Mouse (Mus musculus) neural tube, embryonic 13.5 days (tissue): ENCODE data around the gene Aox2. TPM values are rescaled to one million over a fixed set of nuclear protein-coding genes. Genes with fewer than 3 reads are reported as not detected.

ENCODE experiments used
- ATAC-seq: fragments of 200-750 bp; cut with Nextera tagmentation; 2 replicates; pipeline ENCODE4 v1.8.0; 2017; ENCODE audit warnings: low read depth, mild to moderate bottlenecking, moderate TSS enrichment, moderate library complexity
- H3K27ac ChIP-seq: fragments of 300-500 bp; sonication (generic); replicated peaks from 2 replicates; pipeline ENCODE4 v1.5.1; 2015; ENCODE audit warnings: moderate library complexity, mild to moderate bottlenecking, inconsistent platforms
- H3K27me3 ChIP-seq: fragments of 300-500 bp; sonication (generic); 2 replicates; pipeline ENCODE4 v1.6.1; 2015; ENCODE audit warnings: mild to moderate bottlenecking, inconsistent platforms
- H3K36me3 ChIP-seq: fragments of 300-500 bp; sonication (generic); 2 replicates; pipeline ENCODE4 v1.6.1; 2015; ENCODE audit warnings: mild to moderate bottlenecking, inconsistent platforms
- H3K4me1 ChIP-seq: fragments of 300-500 bp; sonication (generic); replicated peaks from 2 replicates; pipeline ENCODE4 v1.6.1; 2015; ENCODE audit warnings: inconsistent platforms
- H3K4me2 ChIP-seq: fragments of 300-500 bp; sonication (generic); 2 replicates; pipeline ENCODE4 v1.6.1; 2015; ENCODE audit warnings: inconsistent platforms, mild to moderate bottlenecking, moderate library complexity
- H3K4me3 ChIP-seq: fragments of 300-500 bp; sonication (generic); 2 replicates; pipeline ENCODE4 v1.5.1; 2015; ENCODE audit warnings: mild to moderate bottlenecking, inconsistent platforms
- H3K9ac ChIP-seq: fragments of 300-500 bp; sonication (generic); 2 replicates; pipeline ENCODE4 v1.6.1; 2015; ENCODE audit warnings: moderate library complexity, mild to moderate bottlenecking, inconsistent platforms
- H3K9me3 ChIP-seq: fragments of 300-500 bp; sonication (generic); 2 replicates; pipeline ENCODE4 v1.6.1; 2016; ENCODE audit warnings: inconsistent platforms
- WGBS: fragments of 180-500 bp; shearing (Covaris S2); methylation state at CpG from one replicate; pipeline ENCODE4 v1.1.7; 2015; 5-methylcytosine and 5-hydroxymethylcytosine counted together
- polyA plus RNA-seq: library from polyadenylated mRNA; unstranded; fragments of >200 nt; fragmentation: Nextera tagmentation; extraction: Ambion mirVana; gene quantifications from 2 replicates; pipeline ENCODE4 v1.2.1, GENCODE M21; 2015

Gene Aox2
- polyA plus RNA-seq = 0.03 TPM in 1 of 2 replicates, not detected in the other

DNA sequence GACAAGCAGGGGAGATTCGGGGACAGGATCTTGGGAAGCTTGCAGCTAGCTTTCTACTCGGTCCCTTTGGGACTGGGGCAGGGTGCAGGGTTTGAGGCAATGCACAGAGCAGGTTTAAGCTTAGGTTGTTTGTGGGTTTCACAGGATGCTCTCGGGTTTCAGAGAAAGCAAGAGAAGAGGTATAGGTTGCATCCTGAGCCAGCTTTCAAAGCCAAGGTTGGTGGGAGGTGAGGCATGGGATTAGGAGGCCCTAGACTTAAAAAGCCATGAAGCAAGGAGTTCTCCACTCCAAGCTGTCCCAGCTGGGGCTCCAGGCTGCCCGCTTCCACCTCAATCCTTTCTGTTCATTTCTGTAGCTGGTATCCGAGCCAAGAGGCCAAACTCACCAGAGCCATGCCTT, at the start of gene Aox2:
Gene Aox2, plus strand, starts transcription at position 301 of the 400 bp plus-strand sequence.
- WGBS = 69% methylated on average over 5 of the region's 5 CpGs
- Histone ChIP-seq H3K4me1 (no peaks in the 10 kb centered on the region), H3K9ac (no peak within 1 kb of the TSS), H3K36me3 (no peaks in the 10 kb centered on the region), H3K27ac (no peak within 1 kb of the TSS), H3K9me3 (no peaks in the 10 kb centered on the region), H3K4me3 (no peak within 1 kb of the TSS), H3K27me3 (no peaks in the 10 kb centered on the region), H3K4me2 (no peak within 1 kb of the TSS)
- ATAC-seq = no peak

- H3K36me3 ChIP-seq = no peaks in the 10 kb centered on the region
- no peak overlapping the region for H3K4me3 ChIP-seq
- no peaks in the 10 kb centered on the region for H3K4me1 ChIP-seq
- no peak overlapping the region for H3K27ac ChIP-seq
- ATAC-seq = no peak
- H3K27me3 ChIP-seq = no peaks in the 10 kb centered on the region
- H3K9ac ChIP-seq = no peak overlapping the region
- H3K4me2 ChIP-seq = no peak overlapping the region
- H3K9me3 ChIP-seq = no peaks in the 10 kb centered on the region
These were observed 49.2 kb upstream of the Aox2 start for GRCm38 (mm10) chr1:58228916-58229315.

GRCm38 (mm10) chr1:58229774-58230173, 48.4 kb upstream of the Aox2 start:
- H3K27me3 ChIP-seq = no peaks in the 10 kb centered on the region
- no peak overlapping the region for H3K9ac ChIP-seq
- no peak overlapping the region for H3K27ac ChIP-seq
- no peak for ATAC-seq
- H3K36me3 ChIP-seq = no peaks in the 10 kb centered on the region
- H3K4me1 ChIP-seq = no peaks in the 10 kb centered on the region
- H3K4me3 ChIP-seq = no peak overlapping the region
- no peaks in the 10 kb centered on the region for H3K9me3 ChIP-seq
- no peak overlapping the region for H3K4me2 ChIP-seq
- 96% methylated on average over 4 of the region's 4 CpGs for WGBS

- H3K27me3 ChIP-seq = no peaks in the 10 kb centered on the region
- no peaks in the 10 kb centered on the region for H3K36me3 ChIP-seq
- H3K4me2 ChIP-seq = no peak overlapping the region
- no peak overlapping the region for H3K4me3 ChIP-seq
- ATAC-seq = no peak
- WGBS = 49% methylated on average over 5 of the region's 5 CpGs
- H3K9ac ChIP-seq = no peak overlapping the region
- H3K9me3 ChIP-seq = no peaks in the 10 kb centered on the region
- H3K4me1 ChIP-seq = no peaks in the 10 kb centered on the region
- no peak overlapping the region for H3K27ac ChIP-seq
These were observed 47.6 kb upstream of the Aox2 start for GRCm38 (mm10) chr1:58230542-58230941.

DNA sequence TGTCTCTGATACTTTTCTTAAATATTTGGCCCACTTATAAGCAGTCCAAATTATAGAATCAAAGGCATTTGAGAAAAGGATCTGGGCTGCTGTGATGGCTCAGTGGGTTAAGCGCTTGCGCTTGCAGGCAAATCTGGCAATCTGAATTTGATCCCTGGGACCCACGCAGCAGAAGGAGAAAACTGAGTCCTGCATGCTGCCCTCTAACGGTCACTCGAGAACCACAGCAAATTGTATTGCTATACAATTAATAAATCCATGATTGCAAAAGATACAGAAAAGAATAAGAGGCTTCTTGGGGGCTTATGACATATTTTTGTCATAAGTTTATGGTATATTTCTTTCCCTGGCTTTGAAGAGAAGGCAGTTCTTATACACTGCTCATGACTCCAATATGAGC, 42.7 kb upstream of the Aox2 start:
- WGBS = 56% methylated on average over 5 of the region's 5 CpGs
- no peaks in the 10 kb centered on the region for H3K27me3 ChIP-seq
- ATAC-seq = no peak
- no peak overlapping the region for H3K4me2 ChIP-seq
- no peaks in the 10 kb centered on the region for H3K4me1 ChIP-seq
- H3K36me3 ChIP-seq = no peaks in the 10 kb centered on the region
- no peak overlapping the region for H3K9ac ChIP-seq
- H3K27ac ChIP-seq = no peak overlapping the region
- no peak overlapping the region for H3K4me3 ChIP-seq
- H3K9me3 ChIP-seq = no peaks in the 10 kb centered on the region

- Histone ChIP-seq H3K27me3 (no peaks in the 10 kb centered on the region), H3K27ac (no peak overlapping the region), H3K4me2 (no peak overlapping the region), H3K4me1 (no peaks in the 10 kb centered on the region), H3K9ac (no peak overlapping the region), H3K9me3 (no peaks in the 10 kb centered on the region), H3K36me3 (no peaks in the 10 kb centered on the region), H3K4me3 (no peak overlapping the region)
- ATAC-seq = no peak
- 85% methylated on average over 4 of the region's 4 CpGs for WGBS
These were observed 40.4 kb upstream of the Aox2 start for GRCm38 (mm10) chr1:58237527-58238299.

GRCm38 (mm10) chr1:58238440-58238839, 39.7 kb upstream of the Aox2 start:
- Histone ChIP-seq H3K4me2 (no peak overlapping the region), H3K9ac (no peak overlapping the region), H3K27ac (no peak overlapping the region), H3K4me3 (no peak overlapping the region), H3K36me3 (no peaks in the 10 kb centered on the region), H3K9me3 (no peaks in the 10 kb centered on the region), H3K4me1 (no peaks in the 10 kb centered on the region), H3K27me3 (no peaks in the 10 kb centered on the region)
- ATAC-seq = no peak
- 91% methylated on average over 5 of the region's 5 CpGs for WGBS

DNA sequence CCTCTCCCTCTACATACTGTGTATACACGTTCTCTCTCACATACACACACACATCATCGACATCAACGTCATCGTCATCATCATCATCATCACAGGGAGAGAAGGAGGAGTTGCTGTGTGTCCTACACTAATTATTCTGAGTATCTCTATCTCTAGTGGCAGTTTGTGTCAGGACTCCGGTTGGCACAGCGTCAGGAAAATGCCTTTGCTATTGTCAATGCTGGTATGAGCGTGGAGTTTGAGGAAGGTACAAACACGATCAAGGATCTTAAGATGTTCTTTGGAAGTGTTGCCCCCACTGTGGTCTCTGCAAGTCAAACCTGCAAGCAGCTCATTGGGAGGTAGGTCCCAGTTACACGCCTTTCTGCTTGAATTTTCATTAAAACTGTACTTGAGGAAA, 39.2 kb upstream of the Aox2 start:
- ATAC-seq = no peak
- WGBS = 94% methylated on average over 9 of the region's 9 CpGs
- H3K9ac ChIP-seq = no peak overlapping the region

DNA sequence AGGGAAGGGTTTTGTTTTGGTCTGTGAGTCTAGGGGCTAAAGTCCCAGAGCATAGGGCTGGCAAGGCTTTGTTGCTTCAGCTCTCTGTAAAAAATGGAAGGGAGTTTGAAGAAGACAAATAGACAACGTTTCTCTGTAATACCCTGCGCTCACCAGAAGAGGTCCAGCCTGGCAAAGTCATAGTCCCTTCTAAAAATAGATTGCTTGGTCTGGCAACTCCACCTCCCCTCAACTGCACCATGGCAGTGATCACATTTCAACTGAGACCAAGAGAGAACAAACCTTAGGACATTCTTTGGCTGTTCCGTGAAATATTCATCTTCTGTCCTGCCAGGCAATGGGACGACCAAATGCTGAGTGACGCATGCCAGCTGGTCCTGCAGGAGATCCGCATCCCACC, 37.8 kb upstream of the Aox2 start:
- WGBS = 78% methylated on average over 6 of the region's 6 CpGs
- Histone ChIP-seq H3K9ac (no peak overlapping the region), H3K4me1 (no peaks in the 10 kb centered on the region), H3K4me3 (no peak overlapping the region), H3K4me2 (no peak overlapping the region), H3K9me3 (no peaks in the 10 kb centered on the region), H3K27ac (no peak overlapping the region), H3K27me3 (no peaks in the 10 kb centered on the region), H3K36me3 (no peaks in the 10 kb centered on the region)
- no peak for ATAC-seq

More for the DNA sequence above, 39.2 kb upstream of the Aox2 start:
- Histone ChIP-seq H3K4me2 (no peak overlapping the region), H3K4me3 (no peak overlapping the region), H3K36me3 (no peaks in the 10 kb centered on the region), H3K27me3 (no peaks in the 10 kb centered on the region), H3K27ac (no peak overlapping the region), H3K9me3 (no peaks in the 10 kb centered on the region), H3K4me1 (no peaks in the 10 kb centered on the region)

GRCm38 (mm10) chr1:58244487-58244886, 33.6 kb upstream of the Aox2 start:
- Histone ChIP-seq H3K9me3 (no peaks in the 10 kb centered on the region), H3K4me2 (no peak overlapping the region), H3K36me3 (no peaks in the 10 kb centered on the region), H3K27ac (no peak overlapping the region), H3K9ac (no peak overlapping the region), H3K27me3 (no peaks in the 10 kb centered on the region), H3K4me3 (no peak overlapping the region), H3K4me1 (no peaks in the 10 kb centered on the region)
- WGBS = 81% methylated on average over 3 of the region's 3 CpGs
- ATAC-seq = no peak

- no peaks in the 10 kb centered on the region for H3K9me3 ChIP-seq
- H3K27ac ChIP-seq = no peak overlapping the region
- H3K4me3 ChIP-seq = no peak overlapping the region
- no peaks in the 10 kb centered on the region for H3K4me1 ChIP-seq
- no peaks in the 10 kb centered on the region for H3K27me3 ChIP-seq
- ATAC-seq = no peak
- no peak overlapping the region for H3K9ac ChIP-seq
- H3K36me3 ChIP-seq = no peaks in the 10 kb centered on the region
- whole genome bisulfite sequencing = 75% methylated on average over 1 of the region's 1 CpGs
- no peak overlapping the region for H3K4me2 ChIP-seq
These were observed 29.6 kb upstream of the Aox2 start for GRCm38 (mm10) chr1:58248518-58248917.

- Histone ChIP-seq H3K9me3 (no peaks in the 10 kb centered on the region), H3K27ac (no peak overlapping the region), H3K36me3 (no peaks in the 10 kb centered on the region), H3K4me3 (no peak overlapping the region), H3K27me3 (no peaks in the 10 kb centered on the region), H3K9ac (no peak overlapping the region), H3K4me1 (no peaks in the 10 kb centered on the region), H3K4me2 (no peak overlapping the region)
- WGBS = 78% methylated on average over 11 of the region's 11 CpGs
- ATAC-seq = no peak
These were observed 24.7 kb upstream of the Aox2 start for GRCm38 (mm10) chr1:58253466-58253865.
